Mouse (Mus musculus) heart, embryonic 13.5 days (tissue): Measurements from ENCODE around the gene Zbtb17. TPM values are rescaled to one million over a fixed set of nuclear protein-coding genes. Genes with fewer than 3 reads are reported as not detected.

Source experiments
- ATAC-seq: fragments of 200-750 bp; cut with Nextera tagmentation; 2 replicates; pipeline ENCODE4 v1.8.0; 2017; ENCODE audit warnings: moderate TSS enrichment; ENCODE audit not compliant: insufficient number of reproducible peaks, low FRiP score, low TSS enrichment; ENCODE audit errors: extremely low read depth
- H3K27ac ChIP-seq: fragments of 300-500 bp; sonication (generic); replicated peaks from 2 replicates; pipeline ENCODE4 v1.5.1; 2015; ENCODE audit warnings: moderate library complexity, mild to moderate bottlenecking, inconsistent platforms
- H3K27me3 ChIP-seq: fragments of 300-500 bp; sonication (generic); replicated peaks from 2 replicates; pipeline ENCODE4 v1.6.1; 2015; ENCODE audit warnings: mild to moderate bottlenecking, inconsistent platforms
- H3K36me3 ChIP-seq: fragments of 300-500 bp; sonication (generic); 2 replicates; pipeline ENCODE4 v1.6.1; 2015; ENCODE audit warnings: mild to moderate bottlenecking, inconsistent platforms
- H3K4me1 ChIP-seq: fragments of 300-500 bp; sonication (generic); 2 replicates; pipeline ENCODE4 v1.6.1; 2015; ENCODE audit warnings: inconsistent platforms
- H3K4me2 ChIP-seq: fragments of 300-500 bp; sonication (generic); 2 replicates; pipeline ENCODE4 v1.6.1; 2015; ENCODE audit warnings: inconsistent platforms, mild to moderate bottlenecking, moderate library complexity
- H3K4me3 ChIP-seq: fragments of 300-500 bp; sonication (generic); 2 replicates; pipeline ENCODE4 v1.5.1; 2015; ENCODE audit warnings: moderate library complexity, mild to moderate bottlenecking, inconsistent platforms
- H3K9ac ChIP-seq: fragments of 300-500 bp; sonication (generic); 2 replicates; pipeline ENCODE4 v1.6.1; 2015; ENCODE audit warnings: inconsistent platforms, mild to moderate bottlenecking, moderate library complexity
- H3K9me3 ChIP-seq: fragments of 300-500 bp; sonication (generic); 2 replicates; pipeline ENCODE4 v1.6.1; 2016; ENCODE audit warnings: inconsistent platforms
- WGBS: fragments of 180-500 bp; shearing (Covaris S2); methylation state at CpG from one replicate; pipeline ENCODE4 v1.1.7; 2015; ENCODE audit warnings: mixed read lengths; 5-methylcytosine and 5-hydroxymethylcytosine counted together
- polyA plus RNA-seq: library from polyadenylated mRNA; unstranded; fragments of >200 nt; fragmentation: Nextera tagmentation; extraction: Ambion mirVana; gene quantifications from 2 replicates; pipeline ENCODE4 v1.2.1, GENCODE M21; 2015

Gene Zbtb17
- polyA plus RNA-seq, 1 experiment from 2014 or later, result 23.4 TPM

GRCm38 (mm10) chr4:141415924-141416323, 28.5 kb upstream of the Zbtb17 start, which contains the start of gene Clcnkb:
Gene Clcnkb, minus strand, starts transcription at chr4:141416014.
- Histone ChIP-seq H3K4me1 (peaks cover 24% of the 10 kb centered on the region), H3K36me3 (no peaks in the 10 kb centered on the region), H3K9me3 (no peaks in the 10 kb centered on the region), H3K4me3 (no peak within 1 kb of the TSS), H3K9ac (no peak within 1 kb of the TSS), H3K27ac (no peak within 1 kb of the TSS), H3K27me3 (peaks cover 9% of the 10 kb centered on the region; the same call in 1 of the 2 replicates), H3K4me2 (no peak within 1 kb of the TSS)
- 61% methylated on average over 7 of the region's 7 CpGs for WGBS
- ATAC-seq, result no peak

GRCm38 (mm10) chr4:141419398-141420191, 24.9 kb upstream of the Zbtb17 start:
- Histone ChIP-seq H3K4me2 (peak overlapping the region; percentile 90), H3K9me3 (no peaks in the 10 kb centered on the region), H3K36me3 (peaks cover 16% of the 10 kb centered on the region), H3K27me3 (0 out of 2 replicates have a peak, but pooled peaks cover under 1% of the 10 kb centered on the region), H3K4me3 (0 out of 2 replicates have a peak overlapping the region, but pooled peaks have one; percentile 81), H3K27ac (peak overlapping the region; percentile 98), H3K4me1 (peaks cover 43% of the 10 kb centered on the region), H3K9ac (peak overlapping the region; percentile 99)
- WGBS, result 49% methylated on average over 27 of the region's 27 CpGs
- ATAC-seq, result no peak

DNA sequence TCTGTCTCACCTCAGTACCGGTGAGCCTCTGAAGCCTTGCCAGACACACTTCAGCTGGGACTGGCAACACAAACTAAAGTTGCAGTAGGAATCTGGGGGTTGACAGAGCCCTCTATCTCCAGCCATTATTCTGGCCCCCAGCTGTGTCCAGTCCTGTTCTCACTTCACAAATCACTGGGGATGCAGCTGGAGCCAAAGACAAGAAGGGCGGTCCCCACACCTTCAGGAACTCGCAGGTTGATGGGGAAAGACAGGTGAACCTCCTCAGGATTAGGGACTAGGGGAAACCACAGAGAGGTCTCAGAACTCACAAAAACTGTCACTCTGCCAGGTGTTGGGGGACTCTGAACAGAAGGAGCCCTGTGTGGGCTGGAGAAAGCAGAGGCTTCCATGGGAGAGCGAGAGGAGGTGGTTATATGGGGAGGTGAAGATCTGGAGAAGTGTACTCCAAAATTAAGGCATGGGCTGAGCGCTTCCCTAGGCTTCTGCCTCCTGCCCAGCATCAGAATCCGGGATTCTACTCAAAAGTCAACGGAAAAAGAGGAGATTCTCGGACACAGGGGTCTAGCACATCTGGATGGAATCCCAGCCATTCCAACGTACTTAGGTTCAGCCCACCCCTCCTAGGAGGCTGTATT, 24.1 kb upstream of the Zbtb17 start, which contains the start of gene Hspb7:
Gene Hspb7, plus strand, starts transcription at position 588 of the 638 bp plus-strand sequence.
- H3K4me3 ChIP-seq, result peak within 1 kb of the TSS; percentile 81
- H3K27me3 ChIP-seq, result peaks cover 5% of the 10 kb centered on the region; the same call in 1 of the 2 replicates
- peak within 1 kb of the TSS; percentile 99 for H3K9ac ChIP-seq
- peak within 1 kb of the TSS; percentile 98 for H3K27ac ChIP-seq
- 27% methylated on average over 9 of the region's 9 CpGs for WGBS
- peaks cover 50% of the 10 kb centered on the region for H3K4me1 ChIP-seq
- ATAC-seq, result no peak
- H3K36me3 ChIP-seq, result peaks cover 20% of the 10 kb centered on the region
- H3K4me2 ChIP-seq, result peak within 1 kb of the TSS; percentile 90
- H3K9me3 ChIP-seq, result no peaks in the 10 kb centered on the region

- peak overlapping the region; percentile 98 for H3K27ac ChIP-seq
- H3K9ac ChIP-seq, result peak overlapping the region; percentile 99
- 16% methylated on average over 9 of the region's 9 CpGs for WGBS
- H3K4me2 ChIP-seq, result peak overlapping the region; percentile 90
- peaks cover 5% of the 10 kb centered on the region; the same call in 1 of the 2 replicates for H3K27me3 ChIP-seq
- H3K4me1 ChIP-seq, result peaks cover 56% of the 10 kb centered on the region
- H3K4me3 ChIP-seq, result peak overlapping the region; percentile 81
- H3K9me3 ChIP-seq, result no peaks in the 10 kb centered on the region
- peaks cover 20% of the 10 kb centered on the region for H3K36me3 ChIP-seq
- ATAC-seq, result no peak
Observed at GRCm38 (mm10) chr4:141420886-141421285, 23.6 kb upstream of the Zbtb17 start.

DNA sequence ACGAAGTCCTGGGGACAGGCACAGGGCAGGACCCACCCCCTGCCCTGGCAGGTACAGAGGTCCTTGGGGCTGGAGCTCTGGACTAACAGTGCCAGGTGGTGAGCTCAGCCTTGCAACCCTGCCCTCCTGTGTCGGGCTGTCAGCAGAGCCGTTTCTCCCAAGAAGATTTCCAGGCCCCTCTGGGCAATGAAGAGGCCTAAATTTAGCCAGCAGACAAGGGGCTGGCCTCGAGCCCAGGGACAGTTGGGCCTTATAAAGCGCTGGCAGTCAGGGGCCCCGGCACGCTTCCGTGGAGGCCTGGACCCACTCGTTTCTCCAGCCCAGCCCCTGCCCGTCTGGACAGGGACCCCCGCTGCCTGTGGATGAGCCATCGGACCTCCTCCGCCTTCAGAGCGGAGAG, 23.0 kb upstream of the Zbtb17 start:
- peak overlapping the region; percentile 81 for H3K4me3 ChIP-seq
- ATAC-seq, result peak; percentile 45; the same call in 1 of the 2 replicates
- peaks cover 5% of the 10 kb centered on the region; the same call in 1 of the 2 replicates for H3K27me3 ChIP-seq
- H3K9ac ChIP-seq, result peak overlapping the region; percentile 99
- H3K4me1 ChIP-seq, result peaks cover 61% of the 10 kb centered on the region
- H3K27ac ChIP-seq, result peak overlapping the region; percentile 98
- H3K36me3 ChIP-seq, result peaks cover 20% of the 10 kb centered on the region
- WGBS, result 21% methylated on average over 14 of the region's 14 CpGs
- peak overlapping the region; percentile 90 for H3K4me2 ChIP-seq
- H3K9me3 ChIP-seq, result no peaks in the 10 kb centered on the region

DNA sequence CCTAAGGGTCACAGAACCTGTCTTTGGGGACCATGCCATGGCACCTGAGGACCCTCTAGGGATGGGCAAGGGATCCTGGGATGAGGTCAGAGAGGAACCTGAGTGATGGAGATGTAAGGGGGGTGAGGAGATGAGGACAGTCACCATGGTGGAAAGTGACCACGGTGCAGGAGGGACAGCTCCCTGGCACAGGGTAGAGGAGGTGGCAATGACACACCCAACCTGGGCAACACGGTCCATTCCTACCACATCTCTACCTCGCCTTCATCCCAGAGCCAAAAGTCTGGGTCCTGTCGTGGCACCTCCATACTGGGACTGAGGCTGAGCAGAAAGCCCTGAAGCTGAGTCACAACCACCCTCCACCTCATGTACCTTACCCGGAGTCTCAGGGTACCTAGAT, 21.6 kb upstream of the Zbtb17 start:
- peak overlapping the region; percentile 90 for H3K4me2 ChIP-seq
- peak overlapping the region; percentile 99 for H3K9ac ChIP-seq
- H3K27me3 ChIP-seq, result peaks cover 5% of the 10 kb centered on the region; the same call in 1 of the 2 replicates
- peak overlapping the region; percentile 98 for H3K27ac ChIP-seq
- H3K36me3 ChIP-seq, result peaks cover 20% of the 10 kb centered on the region
- WGBS, result 37% methylated on average over 5 of the region's 5 CpGs
- H3K4me3 ChIP-seq, result peak overlapping the region; percentile 81
- H3K4me1 ChIP-seq, result peaks cover 73% of the 10 kb centered on the region
- no peaks in the 10 kb centered on the region for H3K9me3 ChIP-seq
- no peak for ATAC-seq

DNA sequence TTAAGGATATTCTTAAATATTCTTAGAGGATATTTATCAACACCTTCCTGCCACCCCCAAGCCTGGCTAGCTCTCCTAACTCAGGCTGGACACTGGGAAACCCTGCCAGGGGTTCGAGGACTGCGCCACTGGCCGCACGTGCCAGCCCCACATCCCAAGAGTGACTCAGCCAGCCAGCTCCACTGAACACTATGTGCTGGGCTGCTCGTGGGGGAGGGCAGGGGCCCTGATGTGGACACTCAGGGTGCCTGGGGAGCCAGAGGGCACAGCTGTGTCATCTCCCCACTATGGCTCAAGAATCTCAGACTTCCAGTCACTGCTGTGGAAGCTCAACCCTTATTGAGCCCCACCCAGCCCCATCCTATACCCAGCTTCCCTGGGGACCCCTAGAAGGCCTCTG, 21.2 kb upstream of the Zbtb17 start:
- Histone ChIP-seq H3K27me3 (peaks cover 5% of the 10 kb centered on the region; the same call in 1 of the 2 replicates), H3K4me2 (peak overlapping the region; percentile 90), H3K27ac (peak overlapping the region; percentile 98), H3K9me3 (no peaks in the 10 kb centered on the region), H3K9ac (peak overlapping the region; percentile 99), H3K4me1 (peaks cover 73% of the 10 kb centered on the region), H3K36me3 (peaks cover 20% of the 10 kb centered on the region), H3K4me3 (peak overlapping the region; percentile 81)
- 49% methylated on average over 5 of the region's 5 CpGs for WGBS
- no peak for ATAC-seq

DNA sequence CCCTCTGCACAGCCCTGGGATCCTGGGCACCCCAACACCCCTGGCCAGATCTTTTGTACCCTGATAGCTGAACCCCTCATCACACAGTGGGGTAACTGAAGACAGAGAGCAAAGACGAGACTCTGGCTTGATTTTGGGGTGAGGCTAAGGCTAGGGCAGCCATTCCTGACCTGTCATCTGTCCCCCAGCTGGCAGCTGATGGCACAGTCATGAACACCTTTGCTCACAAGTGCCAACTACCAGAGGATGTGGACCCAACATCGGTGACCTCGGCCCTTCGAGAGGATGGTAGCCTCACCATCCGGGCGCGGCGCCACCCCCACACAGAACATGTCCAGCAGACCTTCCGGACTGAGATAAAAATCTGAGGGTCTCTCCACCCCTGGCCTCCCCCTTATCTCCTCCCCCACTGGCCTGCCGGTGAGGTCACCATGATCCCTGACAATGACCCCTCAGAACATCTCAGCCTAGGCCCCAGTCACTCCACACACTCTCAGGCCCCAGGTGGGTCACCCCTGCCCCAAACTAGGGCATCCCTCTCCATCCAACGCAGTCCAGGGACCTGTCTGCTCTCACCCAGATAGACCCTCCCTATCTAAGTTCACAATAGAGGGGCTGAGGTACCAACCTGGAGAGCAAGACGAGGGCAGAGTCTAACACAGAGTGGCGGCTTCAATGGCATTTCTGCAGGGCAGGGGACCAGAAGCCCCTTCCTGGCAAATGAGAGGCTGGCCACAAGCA, 20.6 kb upstream of the Zbtb17 start:
- Histone ChIP-seq H3K9me3 (no peaks in the 10 kb centered on the region), H3K27me3 (peaks cover 5% of the 10 kb centered on the region; the same call in 1 of the 2 replicates), H3K4me1 (peaks cover 73% of the 10 kb centered on the region), H3K9ac (peak overlapping the region; percentile 99), H3K27ac (peak overlapping the region; percentile 98), H3K4me3 (peak overlapping the region; percentile 81), H3K4me2 (peak overlapping the region; percentile 90), H3K36me3 (peaks cover 20% of the 10 kb centered on the region)
- no peak for ATAC-seq
- 38% methylated on average over 13 of the region's 13 CpGs for WGBS

DNA sequence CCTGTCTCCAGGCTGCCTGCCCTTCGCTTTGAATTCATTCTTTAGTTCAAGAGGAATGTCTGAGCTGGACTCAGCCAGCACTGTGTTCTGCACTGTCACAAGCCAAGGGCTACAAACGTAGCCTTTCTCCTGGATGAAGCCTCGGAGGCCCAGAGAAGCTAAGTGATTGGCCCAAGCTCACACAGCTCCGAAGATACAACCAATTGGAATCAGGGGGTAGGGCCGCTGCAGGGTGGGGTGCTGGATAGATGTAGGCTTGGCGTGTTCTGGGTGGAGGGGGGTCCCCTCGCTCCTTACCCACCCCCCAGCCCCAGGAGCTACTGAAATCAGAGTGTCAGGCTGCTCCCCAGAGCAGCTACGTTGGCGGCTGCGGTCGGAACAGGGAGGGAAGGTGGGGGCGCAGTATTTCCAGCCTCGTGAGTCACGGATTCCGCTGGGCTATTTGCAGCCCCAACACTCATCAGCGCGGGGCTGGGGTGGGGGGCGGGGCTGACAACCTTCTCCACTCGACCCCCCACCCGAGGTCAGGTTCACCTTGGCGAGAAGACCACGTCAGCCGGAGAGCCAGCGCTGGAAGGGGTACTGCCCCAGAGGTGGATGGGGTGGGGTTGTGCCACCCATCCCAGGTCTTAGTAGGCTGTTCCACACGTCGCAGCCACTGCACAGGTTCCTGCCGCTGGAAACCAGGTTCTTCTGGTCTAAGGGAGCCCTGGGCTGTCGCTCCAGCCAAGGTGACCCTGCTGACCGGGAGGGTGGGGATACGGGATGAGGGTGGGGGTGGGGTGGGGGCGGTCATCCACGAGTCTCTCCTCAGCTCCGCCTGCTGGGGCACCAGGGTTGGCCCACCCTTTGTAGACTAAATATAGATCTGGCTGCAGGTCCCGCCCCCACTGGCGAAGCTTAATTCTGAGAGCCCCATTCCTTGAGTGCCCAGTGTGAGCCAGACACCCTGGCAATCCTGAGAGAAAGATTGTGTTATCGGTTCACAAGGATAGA, 18.7 kb upstream of the Zbtb17 start:
- WGBS, result 2% methylated on average over 36 of the region's 36 CpGs

More for the DNA sequence above, 18.7 kb upstream of the Zbtb17 start:
- Histone ChIP-seq H3K9me3 (no peaks in the 10 kb centered on the region), H3K4me1 (peaks cover 54% of the 10 kb centered on the region), H3K27ac (peak overlapping the region; percentile 98), H3K4me2 (peak overlapping the region; percentile 90), H3K27me3 (peaks cover 5% of the 10 kb centered on the region; the same call in 1 of the 2 replicates), H3K36me3 (peaks cover 20% of the 10 kb centered on the region), H3K4me3 (peak overlapping the region; percentile 81), H3K9ac (peak overlapping the region; percentile 99)
- peak; percentile 58 for ATAC-seq
